Mouse (Mus musculus) limb, embryonic 14.5 days (tissue): Measurements from ENCODE around the gene Metrn. TPM values are rescaled to one million over a fixed set of nuclear protein-coding genes. Genes with fewer than 3 reads are reported as not detected.
A peak's percentile ranks its signal among the peaks of the same experiment; 100 is the strongest.

Experiments
- ATAC-seq: fragments of 200-750 bp; cut with Nextera tagmentation; 2 replicates; pipeline ENCODE4 v1.8.0; 2017; ENCODE audit warnings: low read depth, moderate number of reproducible peaks, moderate TSS enrichment; ENCODE audit not compliant: low FRiP score
- DNase-seq: peaks from one replicate; pipeline ENCODE4 v3.0.0-alpha.2; 2015; ENCODE audit warnings: low spot score
- H3K27ac ChIP-seq: fragments of 300-500 bp; sonication (generic); replicated peaks from 2 replicates; pipeline ENCODE4 v1.5.1; 2014; ENCODE audit warnings: low read depth, mild to moderate bottlenecking, low read length, moderate library complexity, mixed read lengths
- H3K27me3 ChIP-seq: fragments of 300-500 bp; sonication (generic); 2 replicates; pipeline ENCODE4 v1.6.1; 2014; ENCODE audit warnings: low read length, mixed read lengths; ENCODE audit not compliant: control insufficient read depth, insufficient read depth
- H3K36me3 ChIP-seq: fragments of 300-500 bp; sonication (generic); 2 replicates; pipeline ENCODE4 v1.6.1; 2014; ENCODE audit warnings: mild to moderate bottlenecking, low read length, moderate library complexity, mixed read lengths; ENCODE audit not compliant: control insufficient read depth, insufficient read depth
- H3K4me1 ChIP-seq: fragments of 300-500 bp; sonication (generic); 2 replicates; pipeline ENCODE4 v1.6.1; 2014; ENCODE audit warnings: antibody characterized with exemption, low read length, mixed read lengths; ENCODE audit not compliant: control insufficient read depth, insufficient read depth
- H3K4me2 ChIP-seq: fragments of 300-500 bp; sonication (generic); replicated peaks from 2 replicates; pipeline ENCODE4 v1.6.1; 2014; ENCODE audit warnings: low read depth, mild to moderate bottlenecking, low read length, moderate library complexity; ENCODE audit not compliant: severe bottlenecking
- H3K4me3 ChIP-seq: fragments of 300-500 bp; sonication (generic); replicated peaks from 2 replicates; pipeline ENCODE4 v1.5.1; 2014; ENCODE audit warnings: low read length
- H3K9ac ChIP-seq: fragments of 300-500 bp; sonication (generic); 2 replicates; pipeline ENCODE4 v1.6.1; 2014; ENCODE audit warnings: mild to moderate bottlenecking, low read depth, low read length, moderate library complexity; ENCODE audit not compliant: severe bottlenecking
- H3K9me3 ChIP-seq: fragments of 300-500 bp; sonication (generic); 2 replicates; pipeline ENCODE4 v1.6.1; 2016; ENCODE audit warnings: low read length; ENCODE audit not compliant: control insufficient read depth
- POLR2A ChIP-seq: fragments of 200-500 bp; IDR thresholded peaks from 2 replicates; pipeline ENCODE4 v1.8.0; 2012; ENCODE audit warnings: inconsistent platforms, mild to moderate bottlenecking, moderate library complexity, borderline replicate concordance; ENCODE audit not compliant: insufficient read depth, insufficient read length; ENCODE audit errors: extremely low read depth
- WGBS: fragments of 180-500 bp; shearing (Covaris S2); extraction: QIAGEN DNeasy Blood & Tissue Kit; methylation state at CpG from one replicate; pipeline ENCODE4 v1.1.7; 2014; 5-methylcytosine and 5-hydroxymethylcytosine counted together
- polyA plus RNA-seq, 2 experiments: library from polyadenylated mRNA; depleted of rRNA in 1 of 2; stranded (reverse) in 1 of 2; unstranded in 1 of 2; fragments of >200 nt; fragmentation: Nextera tagmentation in 1 of 2; extraction: Ambion mirVana in 1 of 2; gene quantifications; 2 replicates each; pipeline versions ENCODE4 v1.2.1 to v1.2.3; 2012 to 2014

The Metrn gene
- polyA plus RNA-seq, 2 experiments, result 10.5 to 83.6 TPM

- Histone ChIP-seq H3K4me3 (peak overlapping the region; percentile 85), H3K27ac (no peak overlapping the region), H3K36me3 (peaks cover 50% of the 10 kb centered on the region), H3K9me3 (no peaks in the 10 kb centered on the region), H3K4me2 (peak overlapping the region; percentile 91; the same call in 1 of the 2 replicates), H3K27me3 (no peaks in the 10 kb centered on the region), H3K9ac (0 out of 2 replicates have a peak overlapping the region, but pooled peaks have one; percentile 77), H3K4me1 (peaks cover 43% of the 10 kb centered on the region)
- no peak for TF ChIP-seq POLR2A
- DNase-seq (no peak), ATAC-seq (no peak)
- 86% methylated on average over 14 of the region's 14 CpGs for WGBS
Observed at GRCm38 (mm10) chr17:25830806-25831431, 34.0 kb upstream of the Metrn start.

- Histone ChIP-seq H3K27me3 (no peaks in the 10 kb centered on the region), H3K4me3 (peak overlapping the region; percentile 67), H3K27ac (no peak overlapping the region), H3K9ac (no peak overlapping the region; the same call in 1 of the 2 replicates), H3K9me3 (no peaks in the 10 kb centered on the region), H3K36me3 (peaks cover 48% of the 10 kb centered on the region), H3K4me2 (peak overlapping the region; percentile 79), H3K4me1 (peaks cover 40% of the 10 kb centered on the region)
- no peak for DNase-seq
- ATAC-seq, result no peak
- TF ChIP-seq POLR2A, result no peak
- WGBS, result 87% methylated on average over 4 of the region's 4 CpGs
Observed at GRCm38 (mm10) chr17:25830200-25830753, 33.3 kb upstream of the Metrn start.

GRCm38 (mm10) chr17:25829558-25830017 is 32.7 kb upstream of the Metrn start:
- Histone ChIP-seq H3K4me1 (peaks cover 36% of the 10 kb centered on the region), H3K9me3 (no peaks in the 10 kb centered on the region), H3K27me3 (no peaks in the 10 kb centered on the region), H3K9ac (peak overlapping the region; percentile 73), H3K4me3 (peak overlapping the region; percentile 67), H3K36me3 (peaks cover 41% of the 10 kb centered on the region), H3K4me2 (peak overlapping the region; percentile 79), H3K27ac (peak overlapping the region; percentile 81)
- DNase-seq, result no peak
- WGBS, result 42% methylated on average over 8 of the region's 8 CpGs
- TF ChIP-seq POLR2A, result no peak
- no peak for ATAC-seq

- Histone ChIP-seq H3K4me3 (peak within 1 kb of the TSS; percentile 67), H3K4me2 (peak within 1 kb of the TSS; percentile 79), H3K9ac (peak within 1 kb of the TSS; percentile 73), H3K27ac (peak within 1 kb of the TSS; percentile 81), H3K36me3 (peaks cover 41% of the 10 kb centered on the region), H3K27me3 (no peaks in the 10 kb centered on the region), H3K4me1 (peaks cover 36% of the 10 kb centered on the region), H3K9me3 (no peaks in the 10 kb centered on the region)
- peak; percentile 63; the same call in 1 of the 2 replicates for TF ChIP-seq POLR2A
- ATAC-seq, result peak; percentile 54
- peak; percentile 87 for DNase-seq
- 2% methylated on average over 32 of the region's 32 CpGs for WGBS
Observed at GRCm38 (mm10) chr17:25828712-25829557, 32.0 kb upstream of the Metrn start, which contains the start of gene Jmjd8. Jmjd8 (plus strand) TSS chr17:25828867.

- DNase-seq (no peak), ATAC-seq (no peak)
- peaks cover 41% of the 10 kb centered on the region for H3K36me3 ChIP-seq
- H3K4me2 ChIP-seq, result peak overlapping the region; percentile 79
- H3K4me3 ChIP-seq, result peak overlapping the region; percentile 67
- H3K27ac ChIP-seq, result peak overlapping the region; percentile 81; the same call in 1 of the 2 replicates
- H3K9me3 ChIP-seq, result no peaks in the 10 kb centered on the region
- peaks cover 34% of the 10 kb centered on the region for H3K4me1 ChIP-seq
- H3K27me3 ChIP-seq, result no peaks in the 10 kb centered on the region
- 88% methylated on average over 8 of the region's 8 CpGs for WGBS
- no peak for TF ChIP-seq POLR2A
- peak overlapping the region; percentile 73; the same call in 1 of the 2 replicates for H3K9ac ChIP-seq
Observed at GRCm38 (mm10) chr17:25828223-25828594, 31.3 kb upstream of the Metrn start.
